In genomic region chr13:45857416-45857815, GRCm38 (mm10) we compare ENCODE assay signal across 22 mouse cellular contexts.
"Had no signal": no experiment of that assay in that cellular context is flagged by ENCODE, and none has a peak within 500 bp of the region (broad histone marks: within the 10 kb centered on the region; RNA-seq: fewer than 3 reads in every experiment).

No protein-coding gene starts in this region.

- H3K4me3 ChIP-seq: kidney, embryonic 15.5 days; limb, embryonic 10.5 days; limb, embryonic 13.5 days; midbrain, embryonic 12.5 days; midbrain, embryonic 15.5 days; neural tube, embryonic 12.5 days; neural tube, embryonic 15.5 days had no signal

- H3K9ac ChIP-seq: kidney, embryonic 15.5 days; limb, embryonic 13.5 days; liver, embryonic 14.5 days; liver, postnatal 0 days; midbrain, embryonic 12.5 days; midbrain, embryonic 15.5 days; neural tube, embryonic 12.5 days; neural tube, embryonic 15.5 days had no signal

- H3K36me3 ChIP-seq: kidney, embryonic 15.5 days; limb, embryonic 10.5 days; limb, embryonic 13.5 days; midbrain, embryonic 12.5 days; midbrain, embryonic 15.5 days; neural tube, embryonic 12.5 days; neural tube, embryonic 15.5 days had no signal

- H3K4me2 ChIP-seq: kidney, embryonic 15.5 days; limb, embryonic 13.5 days; midbrain, embryonic 12.5 days; midbrain, embryonic 15.5 days; neural tube, embryonic 12.5 days; neural tube, embryonic 15.5 days had no signal

- DNase-seq: kidney, adult 8-10 months; kidney, postnatal 10 days; kidney, postnatal 36 days; liver; liver, postnatal 0 days; right cerebral cortex, adult 18-20 months; right cerebral cortex, postnatal 14 days; right cerebral cortex, postnatal 4 days; thymus, adult 2 months; thymus, postnatal 14 days; thymus, postnatal 4 days had no signal

- H3K9me3 ChIP-seq: kidney, embryonic 15.5 days; limb, embryonic 10.5 days; limb, embryonic 13.5 days; midbrain, embryonic 12.5 days; midbrain, embryonic 15.5 days; neural tube, embryonic 12.5 days; neural tube, embryonic 15.5 days had no signal

- H3K27me3 ChIP-seq: kidney, embryonic 15.5 days; limb, embryonic 13.5 days; midbrain, embryonic 15.5 days; neural tube, embryonic 12.5 days; neural tube, embryonic 15.5 days had no signal

- ATAC-seq: intestine, postnatal 0 days; liver, postnatal 0 days; midbrain, embryonic 15.5 days had no signal

- H3K4me1 ChIP-seq: kidney, embryonic 15.5 days had no signal

- H3K27ac ChIP-seq: kidney, embryonic 15.5 days; limb, embryonic 10.5 days; limb, embryonic 13.5 days; liver, embryonic 14.5 days; macrophage; midbrain, embryonic 12.5 days; midbrain, embryonic 15.5 days; neural tube, embryonic 12.5 days; neural tube, embryonic 15.5 days; stomach, postnatal 0 days had no signal
